Mouse (Mus musculus): ENCODE data around the gene Camta1.

DNA sequence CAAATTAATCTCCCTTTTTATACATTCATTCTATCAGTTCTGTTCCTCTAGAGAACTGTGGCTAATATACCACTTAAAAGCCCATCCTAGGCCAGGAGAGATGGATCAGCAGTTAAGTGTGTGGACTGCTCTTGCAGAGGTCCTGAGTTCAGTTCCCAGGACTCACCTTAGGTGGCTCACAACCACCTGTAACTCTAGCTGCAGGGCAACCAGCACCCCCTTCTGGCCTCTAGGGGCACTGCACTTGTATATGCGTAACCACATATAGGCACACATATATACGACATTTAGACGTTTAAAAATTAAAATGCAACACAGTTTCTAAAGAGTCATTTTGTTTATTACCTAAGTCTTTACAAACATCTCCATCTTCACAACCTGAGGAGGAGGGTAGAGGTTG lies 167.6 kb downstream of the Camta1 start:
- TF ChIP-seq CTCF (IDR thresholded peaks at IDR 0.05; ENCODE audit: low read depth, low read length) (0 out of 2 replicates have a peak, but pooled peaks have one; percentile 16), POLR2A (IDR thresholded peaks at IDR 0.05; ENCODE audit: borderline replicate concordance, low read depth, low read length) (no peak)

Measured in bone marrow macrophage, adult 2 months (primary cell).